Mouse (Mus musculus) 3T3-L1 (cell line): ENCODE results near the gene Rad17.

Source experiments
- DNase-seq: peaks from one replicate; pipeline ENCODE4 v3.0.0-alpha.2; 2015; ENCODE audit warnings: low read depth, low spot score

Gene Rad17

GRCm38 (mm10) chr13:100570713-100571112 is 80.1 kb downstream of the Rad17 start:
- DNase-seq = no peak

GRCm38 (mm10) chr13:100568359-100568758 is 82.5 kb downstream of the Rad17 start:
- DNase-seq = no peak
